Mouse (Mus musculus) testis, adult 2 months (tissue): ENCODE measurements around the gene Nms.

Source experiments
- CTCF ChIP-seq: fragments of 200-500 bp; IDR thresholded peaks from 2 replicates; pipeline ENCODE4 v1.5.1; 2012; ENCODE audit warnings: low read depth, mild to moderate bottlenecking, inconsistent platforms, low read length, moderate library complexity; ENCODE audit not compliant: control insufficient read depth, insufficient read depth, insufficient replicate concordance
- POLR2A ChIP-seq: fragments of 200-500 bp; IDR thresholded peaks from 2 replicates; pipeline ENCODE4 v1.6.1; 2012; ENCODE audit warnings: low read depth, mild to moderate bottlenecking, inconsistent platforms, low read length, moderate library complexity; ENCODE audit not compliant: control insufficient read depth

GRCm38 (mm10) chr1:38985308-38985707, 46.4 kb downstream of the Nms start, which contains the start of gene Pdcl3:
- no peak for TF ChIP-seq POLR2A
- no peak for TF ChIP-seq CTCF
